Mouse (Mus musculus) hindbrain, postnatal 0 days (tissue): ENCODE results near the gene Cacna1h. TPM values are rescaled to one million over a fixed set of nuclear protein-coding genes. Genes with fewer than 3 reads are reported as not detected.

ENCODE experiments used
- ATAC-seq: fragments of 200-750 bp; cut with Nextera tagmentation; 2 replicates; pipeline ENCODE4 v1.8.0; 2017; ENCODE audit warnings: mild to moderate bottlenecking, moderate TSS enrichment, moderate library complexity
- DNase-seq: peaks from one replicate; pipeline ENCODE4 v3.0.0-alpha.2; 2015; ENCODE audit warnings: low spot score
- H3K27ac ChIP-seq: fragments of 300-500 bp; sonication (generic); 2 replicates; pipeline ENCODE4 v1.5.1; 2014; ENCODE audit warnings: mild to moderate bottlenecking
- H3K27me3 ChIP-seq: fragments of 300-500 bp; sonication (generic); 2 replicates; pipeline ENCODE4 v1.6.1; 2014; ENCODE audit warnings: low read length, mixed read lengths; ENCODE audit not compliant: insufficient read depth
- H3K36me3 ChIP-seq: fragments of 300-500 bp; sonication (generic); 2 replicates; pipeline ENCODE4 v1.6.1; 2014; ENCODE audit warnings: low read length, mixed read lengths; ENCODE audit not compliant: insufficient read depth
- H3K4me1 ChIP-seq: fragments of 300-500 bp; sonication (generic); 2 replicates; pipeline ENCODE4 v1.6.1; 2014; ENCODE audit warnings: antibody characterized with exemption, low read length, mixed read lengths; ENCODE audit not compliant: insufficient read depth
- H3K4me2 ChIP-seq: fragments of 300-500 bp; sonication (generic); 2 replicates; pipeline ENCODE4 v1.6.1; 2014; ENCODE audit warnings: low read depth, mild to moderate bottlenecking, low read length, moderate library complexity, mixed read lengths
- H3K4me3 ChIP-seq: fragments of 300-500 bp; sonication (generic); 2 replicates; pipeline ENCODE4 v1.5.1; 2014; ENCODE audit warnings: low read length
- H3K9ac ChIP-seq: fragments of 300-500 bp; sonication (generic); replicated peaks from 2 replicates; pipeline ENCODE4 v1.6.1; 2014; ENCODE audit warnings: mild to moderate bottlenecking, low read length, moderate library complexity, mixed read lengths
- H3K9me3 ChIP-seq: fragments of 300-500 bp; sonication (generic); 2 replicates; pipeline ENCODE4 v1.6.1; 2016; ENCODE audit warnings: low read length, mixed read lengths
- CTCF ChIP-seq: IDR thresholded peaks from 2 replicates; pipeline ENCODE4 v1.5.1; 2016; ENCODE audit warnings: antibody characterized with exemption, control low read depth, low read depth
- WGBS: fragments of 180-500 bp; shearing (Covaris S2); extraction: QIAGEN DNeasy Blood & Tissue Kit; methylation state at CpG from one replicate; pipeline ENCODE4 v1.1.7; 2014; 5-methylcytosine and 5-hydroxymethylcytosine counted together
- polyA plus RNA-seq: library from polyadenylated mRNA; unstranded; fragments of >200 nt; fragmentation: Nextera tagmentation; extraction: Ambion mirVana; gene quantifications from 2 replicates; pipeline ENCODE4 v1.2.1, GENCODE M21; 2015
- total RNA-seq: library from RNA; depleted of rRNA; stranded (reverse); fragments of >200 nt; gene quantifications from 2 replicates; pipeline ENCODE4 v1.2.3, GENCODE M21; 2014

The Cacna1h gene
- total and polyA plus RNA-seq, 2 experiments from 2014 or later, result 5.7 to 111 TPM

DNA sequence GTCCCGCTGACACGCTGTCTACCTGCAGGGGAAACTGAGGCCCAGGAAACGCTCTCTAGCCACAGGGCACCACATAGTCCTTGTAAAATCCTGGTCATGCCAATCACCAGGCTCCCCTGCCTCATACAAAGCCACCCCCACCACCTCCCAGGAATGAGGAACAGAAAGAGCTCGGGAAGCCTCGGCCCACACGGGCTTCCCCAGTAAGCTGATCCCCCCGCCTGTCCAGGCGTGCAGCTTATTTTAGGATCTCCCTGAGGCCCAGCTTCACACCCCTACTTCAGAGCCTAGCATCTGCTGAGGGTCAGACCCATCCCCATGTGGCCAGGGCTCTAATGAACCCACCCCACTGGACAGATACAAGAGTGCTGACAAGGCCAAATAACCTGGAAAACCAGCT is 3.0 kb downstream of the Cacna1h start:
- Histone ChIP-seq H3K27ac (no peak overlapping the region), H3K36me3 (no peaks in the 10 kb centered on the region), H3K27me3 (no peaks in the 10 kb centered on the region), H3K9ac (no peak overlapping the region), H3K4me3 (no peak overlapping the region), H3K9me3 (no peaks in the 10 kb centered on the region), H3K4me1 (peaks cover 39% of the 10 kb centered on the region), H3K4me2 (peak overlapping the region; percentile 90; the same call in 1 of the 2 replicates)
- DNase-seq (no peak), ATAC-seq (no peak)
- 58% methylated on average over 8 of the region's 8 CpGs for WGBS
- no peak for TF ChIP-seq CTCF

DNA sequence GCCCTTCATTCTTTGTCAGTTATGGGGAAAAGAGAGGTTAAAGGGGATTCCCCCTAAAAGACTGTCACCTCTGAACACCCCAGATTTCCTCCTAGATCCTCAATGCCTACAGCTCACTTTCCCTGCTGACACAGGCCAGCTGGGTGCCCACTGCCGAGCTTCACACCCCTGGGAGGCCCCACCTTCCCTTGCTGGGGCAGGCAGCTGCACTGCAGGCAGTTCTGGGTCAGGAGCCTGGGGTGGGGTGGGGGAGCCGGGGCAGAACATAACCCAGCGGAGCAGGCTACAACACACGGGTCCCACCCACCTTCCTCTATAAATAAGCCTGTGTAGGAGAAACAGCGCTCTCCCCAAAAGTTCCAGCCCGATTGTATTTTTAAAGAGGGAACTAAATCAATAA is 3.7 kb downstream of the Cacna1h start:
- H3K4me2 ChIP-seq, result no peak overlapping the region
- no peak for TF ChIP-seq CTCF
- peaks cover 37% of the 10 kb centered on the region for H3K4me1 ChIP-seq
- ATAC-seq (no peak), DNase-seq (no peak)
- H3K9me3 ChIP-seq, result no peaks in the 10 kb centered on the region
- H3K4me3 ChIP-seq, result no peak overlapping the region
- H3K9ac ChIP-seq, result no peak overlapping the region
- H3K27me3 ChIP-seq, result no peaks in the 10 kb centered on the region
- WGBS, result 55% methylated on average over 6 of the region's 6 CpGs
- H3K36me3 ChIP-seq, result no peaks in the 10 kb centered on the region
- no peak overlapping the region for H3K27ac ChIP-seq

DNA sequence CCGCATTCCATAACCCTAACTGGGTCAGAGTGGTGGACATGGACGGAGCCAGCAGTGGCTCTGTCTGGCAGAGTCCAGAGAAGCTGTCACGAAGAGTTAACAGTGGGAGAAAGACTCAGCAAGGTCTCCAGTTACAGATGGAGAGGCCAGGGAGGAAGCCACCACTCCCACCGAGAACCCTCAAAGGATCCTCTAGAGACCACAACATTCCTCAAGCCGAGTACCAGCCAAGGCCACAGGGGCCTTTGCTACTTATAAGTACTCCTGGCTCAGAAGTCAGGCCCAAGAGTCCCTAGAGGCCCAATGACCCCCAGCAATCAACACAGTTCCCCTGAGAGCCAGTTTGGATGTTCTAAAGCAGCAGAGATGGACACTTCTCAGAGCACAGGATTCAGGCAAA is 4.3 kb downstream of the Cacna1h start:
- no peaks in the 10 kb centered on the region for H3K9me3 ChIP-seq
- no peak overlapping the region for H3K27ac ChIP-seq
- H3K4me3 ChIP-seq, result no peak overlapping the region
- no peak overlapping the region for H3K9ac ChIP-seq
- TF ChIP-seq CTCF, result no peak
- H3K27me3 ChIP-seq, result no peaks in the 10 kb centered on the region
- H3K36me3 ChIP-seq, result no peaks in the 10 kb centered on the region
- ATAC-seq (no peak), DNase-seq (no peak)
- WGBS, result 55% methylated on average over 5 of the region's 5 CpGs
- H3K4me2 ChIP-seq, result no peak overlapping the region
- H3K4me1 ChIP-seq, result peaks cover 33% of the 10 kb centered on the region

DNA sequence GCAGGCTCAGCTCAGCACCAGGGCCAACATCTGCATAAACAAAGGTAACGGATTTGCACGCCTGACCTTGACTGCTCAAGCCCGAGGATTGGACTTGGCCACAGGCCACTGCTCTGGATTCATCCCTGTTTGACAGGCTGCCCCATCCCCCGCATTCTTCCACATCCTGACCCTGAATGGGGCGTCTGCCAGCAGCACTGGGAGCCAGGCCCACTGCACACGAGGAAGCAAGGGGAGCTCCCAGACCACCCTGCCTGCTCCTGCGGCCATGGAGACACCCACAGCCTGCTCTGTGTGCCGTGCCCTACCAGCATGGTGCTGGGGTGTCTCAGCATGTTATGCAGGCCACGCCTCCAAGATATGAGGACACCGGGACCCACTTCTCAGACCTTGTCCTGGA is 6.1 kb downstream of the Cacna1h start:
- H3K36me3 ChIP-seq, result no peaks in the 10 kb centered on the region
- peak; percentile 70 for DNase-seq
- H3K9me3 ChIP-seq, result no peaks in the 10 kb centered on the region
- 24% methylated on average over 10 of the region's 10 CpGs for WGBS
- no peak for TF ChIP-seq CTCF
- no peak overlapping the region for H3K27ac ChIP-seq
- H3K4me1 ChIP-seq, result peaks cover 28% of the 10 kb centered on the region
- H3K27me3 ChIP-seq, result no peaks in the 10 kb centered on the region
- peak; percentile 58 for ATAC-seq
- no peak overlapping the region for H3K4me3 ChIP-seq
- H3K9ac ChIP-seq, result no peak overlapping the region
- H3K4me2 ChIP-seq, result no peak overlapping the region

DNA sequence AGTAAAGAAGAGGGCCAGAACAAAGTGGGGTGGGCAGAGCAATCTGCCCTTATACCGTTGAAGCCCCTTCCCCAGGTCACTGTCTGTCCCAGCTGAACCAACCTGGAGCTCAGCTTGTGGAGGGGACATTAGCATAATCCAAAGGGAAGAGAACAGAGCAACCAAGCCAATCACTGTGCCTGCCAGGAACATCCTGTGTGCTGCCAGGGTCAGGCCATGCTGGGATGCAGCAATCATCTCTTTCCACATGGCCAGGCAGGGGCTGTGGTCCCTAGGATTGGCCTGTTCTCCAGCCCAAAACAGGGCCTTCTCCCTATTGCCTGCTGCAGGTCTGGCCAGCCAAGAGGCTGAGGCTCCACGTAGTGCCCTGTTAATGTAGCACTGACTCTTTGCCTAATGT is 7.6 kb downstream of the Cacna1h start:
- Histone ChIP-seq H3K27ac (no peak overlapping the region), H3K4me3 (no peak overlapping the region), H3K9ac (no peak overlapping the region), H3K27me3 (no peaks in the 10 kb centered on the region), H3K4me1 (peaks cover 21% of the 10 kb centered on the region), H3K4me2 (no peak overlapping the region), H3K36me3 (no peaks in the 10 kb centered on the region), H3K9me3 (no peaks in the 10 kb centered on the region)
- no peak for DNase-seq
- ATAC-seq, result no peak
- 53% methylated on average over 2 of the region's 2 CpGs for WGBS
- TF ChIP-seq CTCF, result no peak

DNA sequence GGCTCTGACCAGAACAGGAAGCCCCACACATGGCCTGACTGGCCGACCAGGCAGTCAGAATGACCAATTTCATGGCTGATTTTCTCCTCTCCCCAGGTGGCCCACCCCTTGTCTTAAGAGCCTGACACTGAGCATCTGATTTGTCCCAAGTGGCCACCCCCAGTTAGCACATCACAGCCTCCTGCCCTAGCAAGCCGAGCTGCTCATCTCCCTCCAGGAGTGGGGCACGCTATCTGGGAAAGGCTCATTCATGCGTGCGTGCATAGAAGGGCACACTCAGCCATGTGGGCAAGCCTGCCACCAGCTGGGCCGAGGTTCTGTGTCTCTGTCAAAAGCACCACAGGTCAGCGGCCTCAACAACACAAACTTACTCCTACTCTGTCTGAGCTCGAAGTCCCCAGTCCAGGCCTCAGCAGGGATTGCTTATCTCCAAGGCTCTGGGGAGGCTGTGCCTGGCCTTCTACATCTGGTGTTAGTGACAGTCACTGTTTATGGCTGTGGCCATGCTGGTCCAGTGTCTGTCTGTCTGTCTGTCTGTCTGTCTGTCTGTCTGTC is 9.0 kb downstream of the Cacna1h start:
- 28% methylated on average over 8 of the region's 8 CpGs for WGBS
- H3K4me2 ChIP-seq, result no peak overlapping the region
- H3K36me3 ChIP-seq, result no peaks in the 10 kb centered on the region
- no peaks in the 10 kb centered on the region for H3K9me3 ChIP-seq
- DNase-seq (no peak), ATAC-seq (no peak)
- no peak overlapping the region for H3K4me3 ChIP-seq
- H3K9ac ChIP-seq, result no peak overlapping the region
- H3K27ac ChIP-seq, result no peak overlapping the region
- no peaks in the 10 kb centered on the region for H3K27me3 ChIP-seq
- TF ChIP-seq CTCF, result no peak
- peaks cover 19% of the 10 kb centered on the region for H3K4me1 ChIP-seq

DNA sequence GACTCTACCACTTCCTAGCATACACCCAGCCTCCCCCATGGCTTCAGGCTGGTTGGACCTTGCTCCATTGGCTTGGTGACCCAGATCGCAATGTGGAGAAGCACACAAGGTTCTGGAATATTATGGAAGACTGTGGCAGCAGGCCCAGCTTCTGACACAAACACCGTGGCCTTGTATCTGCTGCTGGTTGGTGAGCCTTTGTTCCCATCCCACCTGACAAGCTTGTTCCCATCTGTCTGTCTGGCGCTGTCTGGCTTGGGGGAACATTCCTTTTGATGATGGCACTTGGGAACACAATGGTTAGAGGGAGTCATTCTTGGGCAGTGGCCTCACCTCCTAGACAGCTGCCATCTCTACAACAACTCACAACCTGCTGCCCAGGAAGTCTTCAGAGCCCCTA is 12.6 kb downstream of the Cacna1h start:
- WGBS, result 76% methylated on average over 3 of the region's 3 CpGs
- TF ChIP-seq CTCF, result no peak
- Histone ChIP-seq H3K4me3 (no peak overlapping the region), H3K27me3 (no peaks in the 10 kb centered on the region), H3K4me2 (no peak overlapping the region), H3K4me1 (peaks cover 21% of the 10 kb centered on the region), H3K9ac (no peak overlapping the region), H3K36me3 (no peaks in the 10 kb centered on the region), H3K9me3 (no peaks in the 10 kb centered on the region), H3K27ac (no peak overlapping the region)
- no peak for DNase-seq
- ATAC-seq, result no peak
